Mouse (Mus musculus): ENCODE data around the gene Mettl16. TPM values are rescaled to one million over a fixed set of nuclear protein-coding genes. Genes with fewer than 3 reads are reported as not detected.
A peak's percentile ranks its signal among the peaks of the same experiment; 100 is the strongest.

Gene Mettl16
- polyA plus RNA-seq, 1 experiment from 2014 or later: 34.8 TPM

GRCm38 (mm10) chr11:74839860-74840715 lies 69.5 kb downstream of the Mettl16 start:
- H3K9ac ChIP-seq: 0 out of 2 replicates have a peak overlapping the region, but pooled peaks have one; percentile 69
- no peak overlapping the region for H3K4me3 ChIP-seq (replicated peaks)
- H3K4me1 ChIP-seq (replicated peaks): peaks cover 55% of the 10 kb centered on the region
- H3K36me3 ChIP-seq: peaks cover 37% of the 10 kb centered on the region
- 88% methylated on average over 19 of the region's 19 CpGs for WGBS (ENCODE audit: insufficient replicate concordance)
- peak overlapping the region; percentile 99 for H3K27ac ChIP-seq
- peak overlapping the region; percentile 95; the same call in 1 of the 2 replicates for H3K4me2 ChIP-seq
- ATAC-seq (ENCODE audit: low read depth) (no peak), DNase-seq (no peak)
- no peaks in the 10 kb centered on the region for H3K9me3 ChIP-seq (replicated peaks)
- H3K27me3 ChIP-seq: no peaks in the 10 kb centered on the region

- Histone ChIP-seq H3K9me3 (replicated peaks) (peaks cover 2% of the 10 kb centered on the region), H3K27ac (no peak overlapping the region), H3K4me1 (replicated peaks) (peaks cover 48% of the 10 kb centered on the region), H3K9ac (no peak overlapping the region), H3K4me3 (replicated peaks) (no peak overlapping the region), H3K4me2 (no peak overlapping the region), H3K27me3 (no peaks in the 10 kb centered on the region), H3K36me3 (peaks cover 42% of the 10 kb centered on the region)
- DNase-seq: no peak
- 89% methylated on average over 8 of the region's 8 CpGs for WGBS (ENCODE audit: insufficient replicate concordance)
- ATAC-seq (ENCODE audit: low read depth): no peak
Measured at GRCm38 (mm10) chr11:74840739-74841138, 70.1 kb downstream of the Mettl16 start.

GRCm38 (mm10) chr11:74841366-74841765 lies 70.7 kb downstream of the Mettl16 start:
- Histone ChIP-seq H3K36me3 (peaks cover 42% of the 10 kb centered on the region), H3K9ac (no peak overlapping the region), H3K4me1 (replicated peaks) (peaks cover 42% of the 10 kb centered on the region), H3K4me3 (replicated peaks) (no peak overlapping the region), H3K27me3 (no peaks in the 10 kb centered on the region), H3K4me2 (no peak overlapping the region), H3K27ac (no peak overlapping the region), H3K9me3 (replicated peaks) (peaks cover 4% of the 10 kb centered on the region)
- 85% methylated on average over 9 of the region's 9 CpGs for WGBS (ENCODE audit: insufficient replicate concordance)
- ATAC-seq (ENCODE audit: low read depth) (no peak), DNase-seq (no peak)

GRCm38 (mm10) chr11:74842045-74842444 lies 71.4 kb downstream of the Mettl16 start:
- DNase-seq (no peak), ATAC-seq (ENCODE audit: low read depth) (no peak)
- no peak overlapping the region for H3K9ac ChIP-seq
- no peak overlapping the region for H3K27ac ChIP-seq
- H3K36me3 ChIP-seq: peaks cover 42% of the 10 kb centered on the region
- H3K4me1 ChIP-seq (replicated peaks): peaks cover 35% of the 10 kb centered on the region
- H3K4me2 ChIP-seq: no peak overlapping the region
- H3K9me3 ChIP-seq (replicated peaks): peaks cover 4% of the 10 kb centered on the region
- 75% methylated on average over 13 of the region's 13 CpGs for WGBS (ENCODE audit: insufficient replicate concordance)
- H3K4me3 ChIP-seq (replicated peaks): no peak overlapping the region
- H3K27me3 ChIP-seq: no peaks in the 10 kb centered on the region

GRCm38 (mm10) chr11:74842656-74843434 lies 72.2 kb downstream of the Mettl16 start:
- no peak overlapping the region for H3K4me2 ChIP-seq
- DNase-seq (no peak), ATAC-seq (ENCODE audit: low read depth) (no peak)
- H3K4me1 ChIP-seq (replicated peaks): peaks cover 30% of the 10 kb centered on the region
- peaks cover 42% of the 10 kb centered on the region for H3K36me3 ChIP-seq
- H3K4me3 ChIP-seq (replicated peaks): no peak overlapping the region
- H3K9me3 ChIP-seq (replicated peaks): peaks cover 4% of the 10 kb centered on the region
- no peak overlapping the region; the same call in 1 of the 2 replicates for H3K27ac ChIP-seq
- H3K27me3 ChIP-seq: no peaks in the 10 kb centered on the region
- WGBS (ENCODE audit: insufficient replicate concordance): 87% methylated on average over 22 of the region's 22 CpGs
- no peak overlapping the region for H3K9ac ChIP-seq

DNA sequence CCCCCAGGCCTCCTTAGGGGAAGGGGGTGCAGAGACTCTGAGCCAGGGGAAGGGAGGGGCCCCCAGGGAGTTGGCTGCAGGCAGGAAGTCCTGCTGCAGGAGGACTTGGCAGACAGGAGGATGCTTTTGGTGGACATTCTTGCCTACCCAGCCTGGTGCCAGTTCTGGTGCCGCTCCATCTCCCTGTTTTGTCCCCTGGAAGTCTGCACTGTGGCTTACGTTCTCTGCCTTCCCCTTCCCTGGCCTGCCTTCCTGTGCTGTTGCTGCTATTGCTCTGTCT lies 72.7 kb downstream of the Mettl16 start:
- H3K4me3 ChIP-seq (replicated peaks): no peak overlapping the region
- ATAC-seq (ENCODE audit: low read depth) (no peak), DNase-seq (no peak)
- H3K4me1 ChIP-seq (replicated peaks): peaks cover 35% of the 10 kb centered on the region
- H3K27me3 ChIP-seq: no peaks in the 10 kb centered on the region
- no peak overlapping the region for H3K9ac ChIP-seq
- H3K4me2 ChIP-seq: no peak overlapping the region
- peaks cover 42% of the 10 kb centered on the region for H3K36me3 ChIP-seq
- H3K9me3 ChIP-seq (replicated peaks): peaks cover 4% of the 10 kb centered on the region
- H3K27ac ChIP-seq: no peak overlapping the region; the same call in 1 of the 2 replicates
- WGBS (ENCODE audit: insufficient replicate concordance): 80% methylated on average over 2 of the region's 2 CpGs

GRCm38 (mm10) chr11:74843761-74844160 lies 73.1 kb downstream of the Mettl16 start:
- no peaks in the 10 kb centered on the region for H3K27me3 ChIP-seq
- H3K27ac ChIP-seq: no peak overlapping the region
- WGBS (ENCODE audit: insufficient replicate concordance): 63% methylated on average over 5 of the region's 5 CpGs
- peaks cover 4% of the 10 kb centered on the region for H3K9me3 ChIP-seq (replicated peaks)
- DNase-seq (no peak), ATAC-seq (ENCODE audit: low read depth) (no peak)
- H3K9ac ChIP-seq: no peak overlapping the region
- H3K4me3 ChIP-seq (replicated peaks): no peak overlapping the region
- H3K36me3 ChIP-seq: peaks cover 42% of the 10 kb centered on the region
- H3K4me2 ChIP-seq: no peak overlapping the region
- H3K4me1 ChIP-seq (replicated peaks): peaks cover 38% of the 10 kb centered on the region

GRCm38 (mm10) chr11:74845784-74846183 lies 75.2 kb downstream of the Mettl16 start:
- DNase-seq (no peak), ATAC-seq (ENCODE audit: low read depth) (no peak)
- H3K27ac ChIP-seq: no peak overlapping the region
- H3K4me3 ChIP-seq (replicated peaks): no peak overlapping the region
- peaks cover 30% of the 10 kb centered on the region for H3K4me1 ChIP-seq (replicated peaks)
- no peak overlapping the region for H3K4me2 ChIP-seq
- peaks cover 39% of the 10 kb centered on the region for H3K36me3 ChIP-seq
- no peaks in the 10 kb centered on the region for H3K27me3 ChIP-seq
- WGBS (ENCODE audit: insufficient replicate concordance): 55% methylated on average over 3 of the region's 3 CpGs
- H3K9ac ChIP-seq: no peak overlapping the region
- H3K9me3 ChIP-seq (replicated peaks): peaks cover 4% of the 10 kb centered on the region

GRCm38 (mm10) chr11:74847919-74848521 lies 77.4 kb downstream of the Mettl16 start:
- Histone ChIP-seq H3K27ac (peak overlapping the region; percentile 66), H3K27me3 (no peaks in the 10 kb centered on the region), H3K9ac (peak overlapping the region; percentile 54), H3K4me2 (peak overlapping the region; percentile 60), H3K36me3 (peaks cover 24% of the 10 kb centered on the region), H3K4me1 (replicated peaks) (peaks cover 25% of the 10 kb centered on the region), H3K9me3 (replicated peaks) (peaks cover 4% of the 10 kb centered on the region), H3K4me3 (replicated peaks) (peak overlapping the region; percentile 41)
- 3% methylated on average over 13 of the region's 13 CpGs for WGBS (ENCODE audit: insufficient replicate concordance)
- ATAC-seq (ENCODE audit: low read depth): peak; percentile 90
- DNase-seq: peak; percentile 73

- ATAC-seq (ENCODE audit: low read depth): no peak
- WGBS (ENCODE audit: insufficient replicate concordance): 78% methylated on average over 14 of the region's 14 CpGs
Measured at GRCm38 (mm10) chr11:74850998-74851661, 80.5 kb downstream of the Mettl16 start.

GRCm38 (mm10) chr11:74857756-74858155 lies 87.1 kb downstream of the Mettl16 start:
- 84% methylated on average over 9 of the region's 9 CpGs for WGBS (ENCODE audit: insufficient replicate concordance)
- H3K9me3 ChIP-seq (replicated peaks): no peaks in the 10 kb centered on the region
- ATAC-seq (ENCODE audit: low read depth): no peak
- H3K27ac ChIP-seq: no peak overlapping the region
- H3K4me2 ChIP-seq: no peak overlapping the region
- no peaks in the 10 kb centered on the region; the same call in 1 of the 2 replicates for H3K36me3 ChIP-seq
- no peaks in the 10 kb centered on the region for H3K4me1 ChIP-seq (replicated peaks)
- H3K9ac ChIP-seq: no peak overlapping the region
- H3K27me3 ChIP-seq: no peaks in the 10 kb centered on the region
- no peak for DNase-seq
- H3K4me3 ChIP-seq (replicated peaks): no peak overlapping the region

More at GRCm38 (mm10) chr11:74850998-74851661, 80.5 kb downstream of the Mettl16 start:
- DNase-seq: no peak
- Histone ChIP-seq H3K9ac (no peak overlapping the region), H3K4me3 (replicated peaks) (no peak overlapping the region), H3K4me2 (no peak overlapping the region), H3K27me3 (no peaks in the 10 kb centered on the region), H3K9me3 (replicated peaks) (no peaks in the 10 kb centered on the region), H3K36me3 (no peaks in the 10 kb centered on the region; the same call in 1 of the 2 replicates), H3K27ac (no peak overlapping the region; the same call in 1 of the 2 replicates), H3K4me1 (replicated peaks) (peaks cover 16% of the 10 kb centered on the region)
